Mouse (Mus musculus): ENCODE measurements around the gene Btbd11.

The Btbd11 gene

GRCm38 (mm10) chr10:85590043-85590442 is 203.4 kb downstream of the Btbd11 start:
- DNase-seq (ENCODE audit: low read depth, low spot score): no peak

DNA sequence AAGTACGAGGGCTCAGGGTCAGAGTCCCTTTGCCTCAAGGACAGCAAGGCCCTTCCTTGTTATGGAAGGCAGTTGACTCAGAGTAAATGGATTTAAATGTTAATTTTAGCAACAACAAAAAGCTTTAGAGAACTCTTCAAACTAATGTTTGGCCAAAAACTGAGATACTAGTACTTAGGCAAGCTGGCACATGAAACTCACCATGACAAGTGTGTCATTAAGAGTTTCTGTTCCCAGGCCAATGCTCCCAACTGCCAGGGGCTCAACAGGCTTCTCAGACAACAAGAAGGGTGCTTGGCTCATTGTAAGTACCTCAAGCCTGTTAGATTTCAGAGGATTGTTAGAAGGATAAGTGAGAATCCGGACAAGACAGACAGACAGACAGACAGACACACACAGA is 204.7 kb downstream of the Btbd11 start:
- DNase-seq (ENCODE audit: low read depth, low spot score): no peak

DNA sequence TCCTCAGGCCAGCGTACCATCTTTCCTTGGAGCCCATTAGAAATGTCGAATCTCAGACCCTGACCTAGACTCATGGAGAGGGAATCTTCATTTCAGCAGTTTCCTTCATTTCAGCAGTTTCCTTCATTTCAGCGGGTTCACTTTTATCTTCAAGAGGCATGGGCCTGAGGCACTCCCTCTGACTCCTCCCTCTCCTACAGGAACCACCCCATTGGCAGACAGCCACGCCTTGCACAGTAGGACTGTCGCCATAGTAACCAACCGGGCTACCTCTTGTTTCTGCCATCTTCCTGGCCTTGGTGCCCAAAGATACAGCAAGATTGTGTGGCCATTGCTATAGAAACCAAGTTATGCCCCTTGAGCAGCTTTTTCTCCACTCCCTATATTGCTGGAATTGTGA is 205.4 kb downstream of the Btbd11 start:
- no peak for DNase-seq (ENCODE audit: low read depth, low spot score)

DNA sequence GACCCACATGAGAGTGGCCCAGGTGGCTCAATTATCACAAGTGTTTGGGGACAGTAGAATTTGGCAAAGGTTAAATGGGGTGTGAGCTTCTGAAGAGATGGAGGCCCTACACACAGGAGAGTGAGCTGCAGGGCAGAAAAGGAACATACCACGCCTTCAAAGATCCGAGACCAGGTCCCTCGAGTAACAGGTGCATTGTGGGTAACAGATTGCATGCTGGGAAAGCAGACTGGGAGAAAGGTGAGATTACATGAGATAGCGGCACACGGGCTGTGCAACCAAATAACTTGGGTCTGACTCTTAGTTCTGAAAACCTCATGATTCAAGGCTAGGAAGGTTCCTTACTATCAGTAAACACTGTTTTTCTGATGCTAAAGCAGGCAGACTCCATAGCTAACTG is 209.7 kb downstream of the Btbd11 start:
- DNase-seq (ENCODE audit: low read depth, low spot score): no peak

DNA sequence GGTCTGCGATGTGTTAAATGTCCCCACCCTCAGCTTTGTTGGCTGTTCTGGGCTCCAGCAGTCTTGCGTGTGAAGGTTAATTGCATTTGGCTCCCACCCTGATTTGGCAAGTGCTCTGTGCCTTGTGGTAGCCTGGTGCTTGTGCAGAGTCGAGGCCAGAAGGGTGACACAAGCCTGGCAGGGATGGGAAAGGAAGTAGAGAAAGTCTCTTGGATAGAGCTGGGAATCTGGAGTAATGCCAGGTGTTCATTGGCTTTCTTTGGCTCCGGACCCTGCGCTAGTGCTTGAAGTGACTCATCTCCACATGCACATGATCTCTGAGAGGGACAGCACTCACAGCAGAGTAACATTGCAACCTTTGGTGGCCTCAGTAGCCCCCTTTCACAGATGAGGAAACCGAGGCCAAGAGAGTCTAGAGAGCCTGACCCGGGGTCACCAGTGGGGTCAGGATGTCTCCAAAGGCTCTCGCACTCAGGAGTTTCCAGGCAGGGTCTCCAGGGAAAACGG is 211.5 kb downstream of the Btbd11 start:
- DNase-seq (ENCODE audit: low read depth, low spot score): no peak

- DNase-seq (ENCODE audit: low read depth, low spot score): no peak
Measured at GRCm38 (mm10) chr10:85598603-85599542, 212.3 kb downstream of the Btbd11 start.

- no peak for DNase-seq (ENCODE audit: low read depth, low spot score)
Measured at GRCm38 (mm10) chr10:85602546-85602945, 215.9 kb downstream of the Btbd11 start.

DNA sequence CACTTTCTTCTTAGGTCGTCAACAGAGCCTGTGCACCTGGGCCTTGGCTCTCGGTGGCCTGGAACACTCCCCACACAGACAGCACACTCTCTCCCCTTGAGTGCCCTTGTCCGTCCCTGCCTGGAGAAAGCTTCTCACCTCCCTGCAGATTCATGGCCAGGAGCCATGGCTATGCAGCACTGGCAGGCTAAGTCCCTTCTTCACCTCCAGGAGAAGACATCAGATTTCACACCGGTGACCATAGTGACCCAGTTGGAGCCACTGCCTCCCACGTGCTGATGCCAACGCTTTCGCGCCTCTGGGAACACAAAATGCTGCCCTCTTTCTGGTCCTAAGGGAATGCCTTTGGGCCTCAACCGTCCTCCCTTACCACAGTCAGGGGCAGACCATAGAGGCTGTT is 217.9 kb downstream of the Btbd11 start:
- no peak for DNase-seq (ENCODE audit: low read depth, low spot score)

GRCm38 (mm10) chr10:85608550-85609278 is 222.1 kb downstream of the Btbd11 start:
- no peak for DNase-seq (ENCODE audit: low read depth, low spot score)

DNA sequence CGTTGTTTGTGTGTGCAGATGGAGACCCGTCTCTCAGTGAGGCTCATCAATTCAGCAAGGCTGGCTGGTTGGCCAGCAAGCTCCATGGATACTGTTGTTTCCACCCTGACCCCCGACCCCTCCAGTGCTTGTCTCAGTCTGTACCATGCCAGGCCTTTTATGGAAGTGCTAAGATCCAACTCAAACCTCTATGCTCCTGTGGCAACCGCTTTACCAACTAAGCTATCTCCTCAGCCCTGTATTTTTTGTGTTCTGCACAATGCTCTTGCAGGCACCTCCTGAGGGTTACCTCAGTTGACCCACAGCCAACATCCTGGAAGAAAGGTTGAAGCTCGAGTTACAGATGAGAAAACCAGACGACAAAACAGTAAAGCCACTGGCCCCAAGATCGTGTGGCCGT is 230.5 kb downstream of the Btbd11 start:
- no peak for DNase-seq (ENCODE audit: low read depth, low spot score)

GRCm38 (mm10) chr10:85617501-85618417 is 231.1 kb downstream of the Btbd11 start:
- DNase-seq (ENCODE audit: low read depth, low spot score): no peak

GRCm38 (mm10) chr10:85621067-85621466 is 234.5 kb downstream of the Btbd11 start:
- no peak for DNase-seq (ENCODE audit: low read depth, low spot score)

DNA sequence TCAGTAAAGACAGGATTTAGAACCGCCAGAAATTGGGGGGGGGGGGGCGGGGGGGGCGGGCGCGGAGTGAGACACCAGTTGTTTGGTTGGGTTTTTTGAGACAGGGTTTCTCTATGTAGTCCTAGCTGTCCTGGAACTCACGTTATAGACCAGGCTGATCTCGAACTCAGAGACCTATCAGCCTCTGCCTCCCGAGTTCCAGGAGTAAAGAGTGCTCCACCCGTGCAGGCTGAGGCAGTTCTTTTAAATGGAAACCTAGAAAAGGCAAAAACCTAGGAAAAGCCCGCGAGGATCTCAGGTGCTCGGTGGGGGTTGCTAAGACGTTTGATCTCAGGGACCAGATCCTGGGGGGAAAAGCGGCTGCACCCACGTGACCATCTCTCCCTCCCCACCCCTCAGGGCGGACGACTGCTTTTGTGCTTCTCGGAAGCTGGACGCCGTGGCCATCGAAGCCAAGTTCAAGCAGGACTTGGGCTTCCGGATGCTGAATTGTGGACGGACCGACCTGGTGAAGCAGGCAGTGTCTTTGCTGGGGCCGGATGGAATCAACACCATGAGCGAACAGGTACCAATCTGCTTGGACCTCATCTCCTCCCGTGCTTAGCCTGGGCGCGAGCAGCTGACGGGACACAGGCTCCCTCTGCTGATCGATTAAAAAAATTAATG is 238.0 kb downstream of the Btbd11 start:
- DNase-seq (ENCODE audit: low read depth, low spot score): peak; percentile 18

DNA sequence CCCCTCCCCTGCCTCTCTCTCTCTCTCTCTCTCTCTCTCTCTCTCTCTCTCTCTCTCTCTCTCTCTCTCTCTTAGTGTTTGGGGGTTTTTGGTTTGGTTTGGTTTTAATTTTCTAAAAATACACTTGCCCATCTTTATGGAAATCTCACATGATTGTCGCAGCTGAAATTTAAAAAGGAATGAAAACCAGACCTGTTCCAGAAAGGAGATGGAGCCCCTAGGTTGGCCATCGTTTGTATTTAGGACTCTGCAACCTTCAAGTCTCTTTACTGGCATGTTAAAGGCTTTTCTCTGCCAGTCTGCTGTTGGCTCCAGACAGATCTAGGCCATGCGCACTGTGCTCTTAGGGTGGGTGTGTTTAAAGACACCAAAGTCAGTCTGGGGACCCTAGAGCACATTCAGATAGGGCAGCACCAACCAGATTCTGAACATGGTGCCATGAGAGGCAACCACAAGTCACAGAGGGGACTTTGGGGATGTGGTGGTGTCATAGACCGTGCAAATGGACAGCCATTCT is 238.6 kb downstream of the Btbd11 start:
- DNase-seq (ENCODE audit: low read depth, low spot score): no peak

DNA sequence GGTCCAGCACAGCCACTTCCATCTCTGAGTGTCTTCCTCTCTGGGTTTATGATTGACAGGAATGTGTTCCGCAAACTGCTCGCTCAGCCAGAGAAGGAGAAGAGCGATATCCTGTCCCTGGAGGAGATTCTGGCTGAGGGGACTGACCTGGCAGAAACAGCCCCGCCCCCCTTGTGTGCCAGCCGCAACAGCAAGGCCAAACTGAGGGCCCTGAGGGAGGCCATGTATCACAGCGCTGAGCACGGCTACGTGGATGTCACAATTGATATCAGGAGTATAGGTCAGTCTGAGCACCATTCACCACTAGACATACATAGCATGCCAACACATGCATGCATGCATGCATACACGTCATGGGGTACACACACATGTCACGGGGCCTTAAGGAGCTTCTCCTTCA is 245.4 kb downstream of the Btbd11 start:
- DNase-seq (ENCODE audit: low read depth, low spot score): no peak

DNA sequence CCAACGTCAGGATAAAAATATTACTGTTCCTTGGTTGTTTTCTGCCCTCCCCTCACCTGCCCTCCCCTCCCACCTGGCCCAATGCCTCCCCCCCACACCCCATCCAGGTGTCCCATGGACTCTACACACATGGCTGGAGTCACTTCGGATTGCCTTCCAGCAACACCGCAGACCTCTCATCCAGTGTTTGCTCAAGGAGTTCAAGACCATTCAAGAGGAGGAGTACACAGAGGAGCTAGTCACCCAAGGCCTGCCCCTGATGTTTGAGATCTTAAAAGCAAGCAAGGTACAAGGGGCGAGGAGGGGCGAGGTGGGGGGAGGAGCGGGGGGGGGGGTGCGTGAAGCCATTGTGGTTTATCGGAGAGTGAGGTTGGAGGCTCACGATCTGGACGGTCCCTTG is 247.0 kb downstream of the Btbd11 start:
- no peak for DNase-seq (ENCODE audit: low read depth, low spot score)

DNA sequence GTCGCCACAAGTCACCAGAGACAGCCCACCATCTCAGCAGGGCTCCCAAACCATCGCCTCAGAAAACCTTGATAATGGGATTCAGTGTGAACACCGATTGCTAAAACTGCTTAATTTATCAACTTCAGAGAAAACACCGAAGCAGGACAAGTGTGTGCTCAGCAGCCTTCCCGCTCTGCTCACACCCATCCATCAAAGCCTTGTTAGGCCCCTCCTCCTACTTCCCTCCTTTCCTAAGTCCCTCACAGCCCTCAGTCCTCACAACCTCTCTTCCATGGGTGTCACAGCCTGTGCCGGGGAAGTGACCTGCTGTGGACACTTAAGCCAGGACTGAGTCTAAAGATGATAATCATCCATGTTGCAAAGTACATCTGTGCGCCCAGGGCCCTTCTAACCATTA is 251.0 kb downstream of the Btbd11 start:
- no peak for DNase-seq (ENCODE audit: low read depth, low spot score)

DNA sequence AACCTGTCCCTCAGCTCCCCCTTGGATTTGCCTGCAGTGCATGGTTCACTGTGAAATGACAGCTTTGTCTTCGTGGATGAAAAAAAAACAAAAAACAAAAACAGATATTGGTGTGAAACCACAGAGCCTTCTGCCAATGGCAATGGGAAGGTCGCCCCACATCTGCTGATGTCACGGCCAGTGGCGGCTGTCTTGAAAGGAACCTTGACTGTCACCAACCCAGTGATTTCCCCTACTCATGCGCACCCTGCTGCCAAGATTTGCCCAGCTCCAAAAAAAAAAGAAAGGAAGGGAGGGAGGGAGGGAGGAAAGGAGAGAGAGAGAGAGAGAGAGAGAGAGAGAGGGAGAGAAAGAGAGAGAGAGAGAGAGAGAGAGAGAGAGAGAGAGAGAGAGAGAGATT is 251.5 kb downstream of the Btbd11 start:
- no peak for DNase-seq (ENCODE audit: low read depth, low spot score)

GRCm38 (mm10) chr10:85639581-85639980 is 253.0 kb downstream of the Btbd11 start:
- no peak for DNase-seq (ENCODE audit: low read depth, low spot score)

DNA sequence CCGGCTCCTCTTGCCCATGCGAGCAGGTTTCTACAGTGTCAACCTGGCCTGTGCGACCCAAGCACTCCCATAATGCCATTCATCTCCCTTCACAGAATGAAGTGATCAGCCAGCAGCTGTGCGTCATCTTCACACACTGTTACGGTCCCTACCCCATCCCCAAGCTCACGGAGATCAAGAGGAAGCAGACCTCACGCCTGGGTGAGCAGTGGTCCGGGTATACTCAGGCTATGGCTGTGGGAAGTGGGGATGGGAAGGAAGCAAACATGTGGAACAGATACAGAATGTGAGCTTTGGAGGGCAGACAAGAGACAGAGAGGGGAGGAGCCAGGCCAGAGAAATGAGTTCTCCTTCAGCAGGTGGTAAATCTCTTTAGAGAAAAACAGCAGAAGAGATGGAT is 253.8 kb downstream of the Btbd11 start:
- DNase-seq (ENCODE audit: low read depth, low spot score): no peak

GRCm38 (mm10) chr10:85645346-85645745 is 258.7 kb downstream of the Btbd11 start:
- no peak for DNase-seq (ENCODE audit: low read depth, low spot score)

Measured in A20 (cell line).